Mouse (Mus musculus) brain, embryonic 14.5 days (tissue): ENCODE results near the gene Spata25.

Source experiments
- CTCF ChIP-seq: fragments of 200-500 bp; IDR thresholded peaks from 2 replicates; pipeline ENCODE4 v1.5.1; 2012; ENCODE audit warnings: inconsistent platforms, mild to moderate bottlenecking, moderate library complexity, borderline replicate concordance; ENCODE audit not compliant: insufficient read depth, insufficient read length; ENCODE audit errors: extremely low read depth
- POLR2A ChIP-seq: fragments of 200-500 bp; IDR thresholded peaks from 2 replicates; pipeline ENCODE4 v1.6.1; 2012; ENCODE audit warnings: mild to moderate bottlenecking, inconsistent platforms, borderline replicate concordance; ENCODE audit not compliant: poor library complexity, insufficient read depth, insufficient read length, severe bottlenecking; ENCODE audit errors: extremely low read depth

DNA sequence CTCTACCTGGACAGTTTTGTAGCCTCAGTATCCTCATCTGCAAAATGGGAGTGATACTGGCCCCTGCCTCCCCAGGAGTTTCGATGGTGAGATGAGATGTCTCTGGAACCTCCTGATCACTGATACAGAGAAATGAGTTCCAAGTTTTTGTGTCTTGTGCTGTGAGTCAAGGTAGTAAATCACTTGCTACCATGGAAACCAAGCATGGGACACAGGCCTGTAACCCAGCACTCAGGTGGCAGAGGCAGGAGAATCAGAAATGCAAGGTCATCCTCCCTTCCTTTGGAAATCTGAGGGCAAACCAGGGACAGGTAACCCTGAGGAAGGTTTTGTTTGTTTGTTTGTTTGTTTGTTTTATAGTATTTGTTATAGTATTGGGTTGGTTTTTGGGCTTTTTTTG is 753 bp upstream of the Spata25 start:
- TF ChIP-seq CTCF (no peak), POLR2A (no peak)
